In the genomic region with DNA sequence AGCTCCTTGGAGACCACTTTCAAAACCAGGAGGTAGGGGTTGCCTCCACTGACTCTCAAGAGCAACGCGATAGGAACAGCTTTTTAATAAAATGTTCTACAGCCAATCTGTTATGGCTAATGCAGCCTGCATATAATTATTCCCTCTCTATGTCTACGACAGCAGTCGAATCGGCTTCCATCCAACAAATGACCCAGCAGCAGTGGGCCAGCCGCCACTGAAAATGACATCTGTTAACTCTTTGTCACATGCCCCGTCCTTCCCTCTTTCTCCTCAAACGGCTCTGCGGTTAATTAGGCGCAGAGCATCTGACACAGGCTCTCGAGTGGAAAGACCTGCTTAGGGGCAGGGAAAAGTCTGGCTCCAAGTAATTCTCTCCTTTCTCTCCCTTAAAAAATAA, we compare ENCODE assay signal across 8 mouse cellular contexts. TPM values are rescaled to one million over a fixed set of nuclear protein-coding genes. Genes with fewer than 3 reads are reported as not detected.
DNase-seq lines count a peak whose midpoint lies in the region; ATAC-seq and TF ChIP-seq lines count a peak whose summit lies in the region.

No protein-coding gene starts in this region.

- TF ChIP-seq POLR2A in cerebellum, adult 2 months (IDR thresholded peaks at IDR 0.05; ENCODE audit: borderline replicate concordance, insufficient read depth, low read length): no peak

- H3K27me3 ChIP-seq in cerebellum, adult 2 months (ENCODE audit: control insufficient read depth, insufficient read depth, low read length): no peaks in the 10 kb centered on the region

- H3K4me3 ChIP-seq in cerebellum, adult 2 months (replicated peaks; ENCODE audit: insufficient read depth, low read depth, low read length): no peak overlapping the region

- no peak for ATAC-seq in granulocyte monocyte progenitor cell, adult 5-6 weeks (replicated peaks; ENCODE audit: poor library complexity, severe bottlenecking)

- H3K27ac ChIP-seq in cerebellum, adult 2 months (ENCODE audit: insufficient read depth, low read length): no peak overlapping the region

- 6% methylated on average over 11 of the region's 11 CpGs for WGBS in cerebellum, adult 2 months

- peak; percentile 12 to 19 for DNase-seq in cerebellum, adult 2 months
- DNase-seq in cerebellum, adult 8-10 months: no peak
- peak; percentile 36 to 50 for DNase-seq in lung, postnatal 4 days
- DNase-seq in lung, adult 18-20 months: no peak
- peak; percentile 8 to 26 for DNase-seq in layer of hippocampus, postnatal 36 days
- peak; percentile 73 for DNase-seq in retina, embryonic 14.5 days (ENCODE audit: low spot score)
- no peak for DNase-seq in liver

- no peak for TF ChIP-seq CTCF in cerebellum, adult 2 months (IDR thresholded peaks at IDR 0.05; ENCODE audit: borderline replicate concordance, insufficient read depth, low read depth, low read length)

- no peaks in the 10 kb centered on the region for H3K4me1 ChIP-seq in cerebellum, adult 2 months (ENCODE audit: control insufficient read depth, insufficient read depth, low read length)

RNA-seq across cellular contexts. Expression of gene Kctd15, which starts 49.8 kb away (rescaled TPM):
- polyA plus RNA-seq in cerebellum, adult 2 months (2012; rRNA removed): 16.5 and 17.5 TPM in 2 replicates
- 10 to 100 TPM; 12.2 to 14.2 TPM for total RNA-seq in layer of hippocampus, postnatal 36 days (2021)
- total RNA-seq in granulocyte monocyte progenitor cell, adult 5-6 weeks (2014; fragmentation: Nextera tagmentation): 0.85 TPM in 1 of 2 replicates, not detected in the other
- total RNA-seq in granulocyte monocyte progenitor cell, adult 5-6 weeks (2017): not detected in 2 replicates

Comparison
In these comparisons a context has a peak if more than half of its experiments do, and no peak if none do; other contexts are left out.
1. DNase-seq: peak in cerebellum, adult 2 months (2 of 2), lung, postnatal 4 days (2 of 2), layer of hippocampus, postnatal 36 days (2 of 2) and retina, embryonic 14.5 days (single experiment); none in cerebellum, adult 8-10 months (single experiment), lung, adult 18-20 months (0 of 2) and liver (single experiment).
2. RNA of gene Kctd15, which starts 49.8 kb away (total RNA-seq): 12.2 to 14.2 TPM in layer of hippocampus, postnatal 36 days; 0.85 TPM in granulocyte monocyte progenitor cell, adult 5-6 weeks; every median in the first group is over 4 times any median in the second.